Mouse (Mus musculus) MEL-GATA-1-ER (cell line): ENCODE results near the gene Ppp1r3a.
"Not testable (repeated sequence)": the region's sequence is repeated elsewhere in the genome, so short reads cannot be mapped to it uniquely, and the experiment has no call there.

Experiments
- DNase-seq: peaks from one replicate; pipeline ENCODE4 v3.0.0-alpha.2; 2012; ENCODE audit warnings: low read depth; ENCODE audit errors: extremely low read depth

Gene Ppp1r3a

GRCm38 (mm10) chr6:14754901-14755591, at the start of gene Ppp1r3a:
Gene Ppp1r3a (minus strand): TSS chr6:14755274.
- no peak for DNase-seq

- DNase-seq, result no peak
These were observed 32.3 kb upstream of the Ppp1r3a start for GRCm38 (mm10) chr6:14787157-14787938.

- DNase-seq, result no peak
These were observed 22.8 kb upstream of the Ppp1r3a start for GRCm38 (mm10) chr6:14777920-14778319.

GRCm38 (mm10) chr6:14771717-14772116, 16.6 kb upstream of the Ppp1r3a start:
- no peak for DNase-seq

GRCm38 (mm10) chr6:14757486-14757885, 2.4 kb upstream of the Ppp1r3a start:
- no peak for DNase-seq

- no peak for DNase-seq
These were observed 1.6 kb downstream of the Ppp1r3a start for GRCm38 (mm10) chr6:14753512-14753911.

GRCm38 (mm10) chr6:14752211-14752610, 2.9 kb downstream of the Ppp1r3a start:
- DNase-seq, result no peak

- no peak for DNase-seq
These were observed 8.1 kb downstream of the Ppp1r3a start for GRCm38 (mm10) chr6:14747000-14747399.

GRCm38 (mm10) chr6:14736017-14736416, 19.1 kb downstream of the Ppp1r3a start:
- no peak for DNase-seq

GRCm38 (mm10) chr6:14731011-14731410, 24.1 kb downstream of the Ppp1r3a start:
- no peak for DNase-seq

- no peak for DNase-seq
These were observed 34.2 kb downstream of the Ppp1r3a start for GRCm38 (mm10) chr6:14720772-14721414.

- no peak for DNase-seq
These were observed 34.8 kb downstream of the Ppp1r3a start for GRCm38 (mm10) chr6:14720110-14720771.

- DNase-seq, result no peak
These were observed 39.7 kb downstream of the Ppp1r3a start for GRCm38 (mm10) chr6:14715129-14715989.

GRCm38 (mm10) chr6:14712146-14712545, 42.9 kb downstream of the Ppp1r3a start:
- no peak for DNase-seq

- no peak for DNase-seq
These were observed 55.0 kb downstream of the Ppp1r3a start for GRCm38 (mm10) chr6:14700030-14700429.

- DNase-seq, result not testable (repeated sequence)
These were observed 75.7 kb downstream of the Ppp1r3a start for GRCm38 (mm10) chr6:14679231-14679887.

- DNase-seq, result not testable (repeated sequence)
These were observed 86.1 kb downstream of the Ppp1r3a start for GRCm38 (mm10) chr6:14668966-14669365.

GRCm38 (mm10) chr6:14667651-14668050, 87.4 kb downstream of the Ppp1r3a start:
- DNase-seq, result not testable (repeated sequence)
